Mouse (Mus musculus) C3H10T1/2 (cell line): ENCODE results near the gene Olfr465-ps1. TPM values are rescaled to one million over a fixed set of nuclear protein-coding genes. Genes with fewer than 3 reads are reported as not detected.

Experiments
- polyA plus RNA-seq, 2 experiments: library from polyadenylated mRNA; unstranded; fragments of >200 nt; fragmentation: generic; extraction: Trizol; gene quantifications; one replicate each; pipeline ENCODE4 v1.2.1; 2012; ENCODE audit warnings: missing spikeins in 2 of 2

The Olfr465-ps1 gene
- polyA plus RNA-seq, result not detected

DNA sequence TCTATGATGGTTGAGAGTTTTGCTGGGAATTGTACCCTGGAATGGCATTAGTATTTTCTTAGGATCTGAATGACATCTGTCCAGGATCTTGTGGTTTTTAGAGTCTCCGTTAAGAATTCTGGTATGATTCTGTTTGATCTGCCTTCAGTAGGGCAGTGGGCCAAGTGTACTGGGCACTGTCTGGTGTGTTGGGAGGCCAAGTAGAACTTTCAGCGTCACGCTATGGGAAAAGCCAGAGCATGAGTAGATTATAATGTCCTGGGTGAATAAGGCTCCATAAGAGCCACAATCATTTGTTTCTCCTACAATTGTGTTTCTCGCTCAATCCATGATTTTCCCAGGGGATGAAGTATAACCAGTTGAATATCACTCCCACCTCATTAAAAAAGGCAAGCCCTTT is at the start of gene Olfr465-ps1:
TSS of gene Olfr465-ps1 (plus strand) at position 301 of the 400 bp plus-strand sequence.

DNA sequence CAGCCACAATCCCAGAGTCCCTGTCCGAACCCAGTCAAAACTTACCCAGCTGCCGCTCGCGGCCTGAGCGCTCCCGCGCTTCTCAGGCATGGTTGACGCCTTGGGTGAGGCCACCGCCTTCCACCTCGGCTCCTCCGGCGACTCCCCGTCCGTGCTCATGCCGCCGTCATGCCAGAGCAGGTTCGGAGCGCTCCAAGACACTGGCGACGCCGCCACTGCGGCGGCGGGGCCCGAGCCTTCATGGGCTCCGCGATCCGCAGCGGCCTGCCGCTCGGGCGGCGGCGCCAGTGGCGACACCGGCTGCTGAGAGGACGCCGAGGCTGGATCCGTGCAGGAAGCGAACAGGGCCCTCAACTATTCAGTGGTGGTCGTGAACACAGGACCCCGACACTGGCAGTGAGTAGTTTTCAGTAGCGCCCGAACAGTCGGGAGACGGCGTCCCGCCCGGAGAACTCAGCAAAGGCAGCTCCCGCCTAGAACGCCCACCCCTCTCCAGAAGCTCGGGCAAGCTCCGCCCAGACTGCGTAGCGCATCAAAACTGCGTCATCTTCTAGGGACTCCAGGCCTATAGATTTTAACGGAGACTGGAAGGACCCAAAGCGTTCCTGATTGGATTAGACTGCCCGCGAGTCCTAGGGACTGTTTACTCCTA is 25.3 kb upstream of the Olfr465-ps1 start, which contains the start of gene Mfsd14b:
TSS of gene Mfsd14b (minus strand) at position 517 of the 652 bp plus-strand sequence.

DNA sequence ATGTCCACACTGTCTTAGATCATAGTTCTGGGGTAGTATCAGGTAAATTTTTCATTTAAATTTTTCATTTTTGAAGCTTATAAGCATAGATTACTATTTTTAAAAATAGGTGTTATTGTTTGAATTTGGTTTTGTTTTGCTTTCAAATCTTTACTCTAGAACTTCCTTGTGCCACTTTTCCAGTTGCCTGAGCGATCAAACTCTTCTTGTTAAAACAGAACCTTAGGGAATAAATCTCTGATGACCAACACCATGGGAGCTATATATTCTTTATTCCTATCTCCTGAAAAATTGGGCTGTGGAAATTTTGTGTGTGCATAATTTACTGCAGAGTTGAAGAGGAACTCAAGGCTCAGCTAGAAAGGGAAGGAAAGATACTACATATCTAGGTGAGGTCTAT is 12.1 kb downstream of the Olfr465-ps1 start, which contains the start of gene Olfr466:
TSS of gene Olfr466 (plus strand) at position 301 of the 400 bp plus-strand sequence.

Other genes with a start within 250 kb of the Olfr465-ps1 start
- not detected for gene Cntnap3, start 234.1 kb upstream of the Olfr465-ps1 start, polyA plus RNA-seq
- not detected for gene Spata31, start 220.7 kb upstream of the Olfr465-ps1 start, polyA plus RNA-seq
- not detected for gene Spata31d1c, start 105.0 kb upstream of the Olfr465-ps1 start, polyA plus RNA-seq
- gene Prss47, start 85.3 kb upstream of the Olfr465-ps1 start, polyA plus RNA-seq, result not detected
- gene Mfsd14b, start 25.1 kb upstream of the Olfr465-ps1 start, polyA plus RNA-seq, result 1 to 10 TPM in 1 of 2 experiments, under 1 TPM in 1; 0.59 to 8.1 TPM
- gene Olfr466, start 12.2 kb downstream of the Olfr465-ps1 start, polyA plus RNA-seq, result not detected
- not detected for gene Nlrp4f, start 67.9 kb downstream of the Olfr465-ps1 start, polyA plus RNA-seq
- under 1 TPM in 1 of 2 experiments, not detected in 1; 0.05 TPM for gene Gm10775, start 121.5 kb downstream of the Olfr465-ps1 start, polyA plus RNA-seq
- 1 to 10 TPM; 1.5 to 8.9 TPM for gene Zfp369, start 140.7 kb downstream of the Olfr465-ps1 start, polyA plus RNA-seq